Mouse (Mus musculus): Measurements from ENCODE around the gene Runx2. TPM values are rescaled to one million over a fixed set of nuclear protein-coding genes. Genes with fewer than 3 reads are reported as not detected.

The Runx2 gene
- polyA plus RNA-seq, 1 experiment from 2014 or later = 0.35 TPM

GRCm38 (mm10) chr17:44601317-44602021 is 213.1 kb downstream of the Runx2 start:
- WGBS = 66% methylated on average over 11 of the region's 11 CpGs
- H3K9ac ChIP-seq (ENCODE audit: low read length) = no peak overlapping the region
- H3K4me2 ChIP-seq (ENCODE audit: low read length) = no peak overlapping the region
- H3K9me3 ChIP-seq (ENCODE audit: control insufficient read depth, low read length) = no peaks in the 10 kb centered on the region
- no peak overlapping the region for H3K27ac ChIP-seq (replicated peaks in 1 of 2; ENCODE audit: control insufficient read depth in 1 of 2, insufficient read depth in 1 of 2, low read depth in 2 of 2, low read length in 2 of 2)
- no peak overlapping the region for H3K4me3 ChIP-seq (ENCODE audit: control insufficient read depth in 1 of 2, insufficient read depth in 1 of 2, low read depth in 1 of 2, low read length in 2 of 2)
- no peaks in the 10 kb centered on the region for H3K4me1 ChIP-seq (ENCODE audit: control insufficient read depth in 2 of 2, insufficient read depth in 2 of 2, low read length in 2 of 2)
- peaks cover 8% of the 10 kb centered on the region; the same call in 1 of the 2 replicates for H3K27me3 ChIP-seq (ENCODE audit: control insufficient read depth, insufficient read depth, low read length)
- H3K36me3 ChIP-seq (ENCODE audit: control insufficient read depth, insufficient read depth, low read length) = no peaks in the 10 kb centered on the region
- ATAC-seq (ENCODE audit: insufficient number of reproducible peaks, insufficient read depth, low FRiP score, low read depth) = no peak

DNA sequence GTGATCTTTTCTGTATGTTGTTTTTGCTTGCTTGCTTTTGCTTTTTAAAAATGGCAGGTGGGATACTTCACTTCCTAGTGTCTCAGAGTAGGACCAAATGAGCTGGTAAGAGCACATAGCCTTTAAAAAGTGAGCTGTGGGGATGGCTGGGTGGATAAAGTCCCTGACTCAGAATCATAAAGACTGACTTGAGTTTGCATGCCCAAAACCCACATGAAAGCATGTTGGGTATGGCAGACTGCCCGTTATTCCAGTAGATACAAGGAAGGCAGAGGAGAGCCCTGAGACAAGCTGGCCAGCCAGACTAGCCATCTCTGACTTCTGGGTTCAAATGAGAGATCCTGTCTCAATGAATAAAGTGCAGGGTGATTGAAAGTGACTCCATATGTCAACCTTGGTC is 214.7 kb downstream of the Runx2 start:
- Histone ChIP-seq H3K36me3 (ENCODE audit: control insufficient read depth, insufficient read depth, low read length) (no peaks in the 10 kb centered on the region), H3K4me3 (ENCODE audit: control insufficient read depth in 1 of 2, insufficient read depth in 1 of 2, low read depth in 1 of 2, low read length in 2 of 2) (no peak overlapping the region), H3K4me2 (ENCODE audit: low read length) (no peak overlapping the region), H3K9ac (ENCODE audit: low read length) (no peak overlapping the region), H3K27ac (replicated peaks in 1 of 2; ENCODE audit: control insufficient read depth in 1 of 2, insufficient read depth in 1 of 2, low read depth in 2 of 2, low read length in 2 of 2) (no peak overlapping the region), H3K4me1 (ENCODE audit: control insufficient read depth in 2 of 2, insufficient read depth in 2 of 2, low read length in 2 of 2) (no peaks in the 10 kb centered on the region), H3K9me3 (ENCODE audit: control insufficient read depth, low read length) (no peaks in the 10 kb centered on the region), H3K27me3 (ENCODE audit: control insufficient read depth, insufficient read depth, low read length) (peaks cover 8% of the 10 kb centered on the region; the same call in 1 of the 2 replicates)
- WGBS = 74% methylated on average over 1 of the region's 1 CpGs
- no peak for ATAC-seq (ENCODE audit: insufficient number of reproducible peaks, insufficient read depth, low FRiP score, low read depth)

DNA sequence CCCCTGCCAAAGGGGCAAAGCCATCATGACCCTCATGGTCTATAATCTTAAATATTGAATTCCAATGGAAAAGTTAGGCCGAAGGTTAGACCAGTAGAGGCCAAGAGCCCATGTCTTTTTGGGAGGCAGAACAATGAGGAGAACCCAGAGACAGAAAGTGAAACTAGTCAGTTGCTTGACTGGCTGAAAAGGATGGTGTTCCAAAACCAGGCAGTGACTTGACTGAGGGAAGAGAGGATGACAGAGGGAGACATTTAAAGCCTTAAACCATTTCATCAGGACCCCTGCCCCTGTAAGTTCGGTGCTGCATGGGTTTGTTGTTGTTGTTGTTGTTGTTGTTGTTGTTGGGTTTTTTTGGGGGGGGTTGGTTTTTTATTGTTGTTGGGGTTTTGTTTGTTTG is 215.5 kb downstream of the Runx2 start:
- Histone ChIP-seq H3K27ac (replicated peaks in 1 of 2; ENCODE audit: control insufficient read depth in 1 of 2, insufficient read depth in 1 of 2, low read depth in 2 of 2, low read length in 2 of 2) (no peak overlapping the region), H3K9me3 (ENCODE audit: control insufficient read depth, low read length) (no peaks in the 10 kb centered on the region), H3K27me3 (ENCODE audit: control insufficient read depth, insufficient read depth, low read length) (peaks cover 8% of the 10 kb centered on the region; the same call in 1 of the 2 replicates), H3K4me3 (ENCODE audit: control insufficient read depth in 1 of 2, insufficient read depth in 1 of 2, low read depth in 1 of 2, low read length in 2 of 2) (no peak overlapping the region), H3K4me2 (ENCODE audit: low read length) (no peak overlapping the region), H3K9ac (ENCODE audit: low read length) (no peak overlapping the region), H3K36me3 (ENCODE audit: control insufficient read depth, insufficient read depth, low read length) (no peaks in the 10 kb centered on the region), H3K4me1 (ENCODE audit: control insufficient read depth in 2 of 2, insufficient read depth in 2 of 2, low read length in 2 of 2) (no peaks in the 10 kb centered on the region)
- no peak for ATAC-seq (ENCODE audit: insufficient number of reproducible peaks, insufficient read depth, low FRiP score, low read depth)
- WGBS = 75% methylated on average over 2 of the region's 2 CpGs

DNA sequence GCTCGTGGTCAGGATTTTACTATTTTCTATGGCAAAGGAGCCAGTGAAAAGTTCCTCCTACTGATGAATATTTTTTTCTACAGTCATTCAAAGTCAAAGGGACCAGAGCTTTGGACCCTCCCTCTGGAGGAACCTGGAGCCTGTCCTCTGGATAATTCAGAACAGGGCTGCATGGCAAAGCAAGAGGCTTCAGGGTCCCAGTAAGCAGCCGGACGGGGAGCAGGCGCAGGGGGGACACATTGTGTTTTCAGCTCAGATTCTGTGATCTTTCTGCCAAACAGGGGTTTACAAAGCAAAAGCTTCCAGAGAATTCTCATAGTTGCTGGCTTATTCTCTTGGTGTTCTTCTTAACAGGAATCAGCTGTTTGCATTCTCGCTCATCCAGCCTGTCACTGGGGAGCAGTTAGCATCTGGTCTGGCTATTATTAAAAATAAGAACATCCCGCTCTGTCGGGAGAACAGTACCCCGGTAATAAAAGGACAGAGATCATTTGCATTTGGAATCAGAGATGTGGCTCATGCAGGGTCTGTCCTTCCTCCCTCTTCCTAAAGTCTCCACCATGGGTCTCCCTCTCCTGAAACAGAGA is 216.6 kb downstream of the Runx2 start:
- Histone ChIP-seq H3K4me2 (ENCODE audit: low read length) (no peak overlapping the region), H3K27ac (replicated peaks in 1 of 2; ENCODE audit: control insufficient read depth in 1 of 2, insufficient read depth in 1 of 2, low read depth in 2 of 2, low read length in 2 of 2) (no peak overlapping the region), H3K9me3 (ENCODE audit: control insufficient read depth, low read length) (no peaks in the 10 kb centered on the region), H3K27me3 (ENCODE audit: control insufficient read depth, insufficient read depth, low read length) (peaks cover 8% of the 10 kb centered on the region; the same call in 1 of the 2 replicates), H3K36me3 (ENCODE audit: control insufficient read depth, insufficient read depth, low read length) (no peaks in the 10 kb centered on the region), H3K9ac (ENCODE audit: low read length) (no peak overlapping the region), H3K4me1 (ENCODE audit: control insufficient read depth in 2 of 2, insufficient read depth in 2 of 2, low read length in 2 of 2) (no peaks in the 10 kb centered on the region), H3K4me3 (ENCODE audit: control insufficient read depth in 1 of 2, insufficient read depth in 1 of 2, low read depth in 1 of 2, low read length in 2 of 2) (no peak overlapping the region)
- 67% methylated on average over 8 of the region's 8 CpGs for WGBS
- no peak for ATAC-seq (ENCODE audit: insufficient number of reproducible peaks, insufficient read depth, low FRiP score, low read depth)

DNA sequence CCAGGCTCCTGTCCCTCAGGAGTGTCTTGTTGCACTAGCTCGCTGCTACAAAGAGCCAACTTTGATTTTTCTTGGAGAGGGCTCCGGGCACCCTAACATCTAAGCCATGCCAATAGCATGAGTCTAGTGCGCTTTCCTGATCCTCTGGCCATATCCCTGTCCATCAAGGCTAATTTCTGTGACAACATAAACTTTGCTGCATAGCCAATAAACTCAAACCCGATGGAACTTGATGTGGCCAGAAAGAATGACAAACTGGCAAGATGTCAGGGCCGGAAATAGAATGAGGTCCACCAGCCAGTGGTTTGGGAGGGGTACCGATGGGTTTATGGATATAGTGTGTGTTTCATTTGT is 221.9 kb downstream of the Runx2 start:
- no peak overlapping the region for H3K4me3 ChIP-seq (ENCODE audit: control insufficient read depth in 1 of 2, insufficient read depth in 1 of 2, low read depth in 1 of 2, low read length in 2 of 2)
- no peak for ATAC-seq (ENCODE audit: insufficient number of reproducible peaks, insufficient read depth, low FRiP score, low read depth)
- H3K27me3 ChIP-seq (ENCODE audit: control insufficient read depth, insufficient read depth, low read length) = peaks cover 6% of the 10 kb centered on the region; the same call in 1 of the 2 replicates

GRCm38 (mm10) chr17:44592067-44592736 is 222.4 kb downstream of the Runx2 start:
- WGBS = 78% methylated on average over 16 of the region's 16 CpGs
- Histone ChIP-seq H3K9me3 (ENCODE audit: control insufficient read depth, low read length) (no peaks in the 10 kb centered on the region), H3K4me3 (ENCODE audit: control insufficient read depth in 1 of 2, insufficient read depth in 1 of 2, low read depth in 1 of 2, low read length in 2 of 2) (no peak overlapping the region), H3K4me2 (ENCODE audit: low read length) (no peak overlapping the region), H3K9ac (ENCODE audit: low read length) (no peak overlapping the region), H3K4me1 (ENCODE audit: control insufficient read depth in 2 of 2, insufficient read depth in 2 of 2, low read length in 2 of 2) (no peaks in the 10 kb centered on the region), H3K36me3 (ENCODE audit: control insufficient read depth, insufficient read depth, low read length) (no peaks in the 10 kb centered on the region), H3K27me3 (ENCODE audit: control insufficient read depth, insufficient read depth, low read length) (peaks cover under 1% of the 10 kb centered on the region; the same call in 1 of the 2 replicates), H3K27ac (replicated peaks in 1 of 2; ENCODE audit: control insufficient read depth in 1 of 2, insufficient read depth in 1 of 2, low read depth in 2 of 2, low read length in 2 of 2) (no peak overlapping the region)
- no peak for ATAC-seq (ENCODE audit: insufficient number of reproducible peaks, insufficient read depth, low FRiP score, low read depth)

More for the DNA sequence above, 221.9 kb downstream of the Runx2 start:
- 87% methylated on average over 6 of the region's 6 CpGs for WGBS
- Histone ChIP-seq H3K9ac (ENCODE audit: low read length) (no peak overlapping the region), H3K36me3 (ENCODE audit: control insufficient read depth, insufficient read depth, low read length) (no peaks in the 10 kb centered on the region), H3K9me3 (ENCODE audit: control insufficient read depth, low read length) (no peaks in the 10 kb centered on the region), H3K27ac (replicated peaks in 1 of 2; ENCODE audit: control insufficient read depth in 1 of 2, insufficient read depth in 1 of 2, low read depth in 2 of 2, low read length in 2 of 2) (no peak overlapping the region), H3K4me1 (ENCODE audit: control insufficient read depth in 2 of 2, insufficient read depth in 2 of 2, low read length in 2 of 2) (no peaks in the 10 kb centered on the region), H3K4me2 (ENCODE audit: low read length) (no peak overlapping the region)

DNA sequence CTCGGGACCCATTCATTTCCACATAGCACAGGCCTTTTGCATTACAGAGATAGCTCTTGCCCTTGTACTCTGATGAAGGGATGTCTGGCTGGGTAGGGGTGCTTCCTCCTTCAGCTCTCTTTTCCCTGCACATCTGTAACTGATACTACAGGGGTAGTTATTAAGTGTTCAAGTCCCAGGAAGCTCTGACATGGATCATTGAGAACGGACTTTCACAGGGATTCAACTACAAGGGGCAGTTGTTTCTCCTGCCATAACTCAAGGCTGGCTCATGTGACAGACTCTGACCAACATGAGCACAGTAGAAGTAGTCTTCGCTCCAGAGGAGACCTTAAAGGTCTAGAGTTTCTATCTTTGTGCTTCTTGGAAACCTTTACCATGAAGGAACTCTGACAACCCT is 226.1 kb downstream of the Runx2 start:
- H3K9me3 ChIP-seq (ENCODE audit: control insufficient read depth, low read length) = no peaks in the 10 kb centered on the region
- no peaks in the 10 kb centered on the region for H3K4me1 ChIP-seq (ENCODE audit: control insufficient read depth in 2 of 2, insufficient read depth in 2 of 2, low read length in 2 of 2)
- no peak overlapping the region for H3K27ac ChIP-seq (replicated peaks in 1 of 2; ENCODE audit: control insufficient read depth in 1 of 2, insufficient read depth in 1 of 2, low read depth in 2 of 2, low read length in 2 of 2)
- no peak overlapping the region for H3K9ac ChIP-seq (ENCODE audit: low read length)
- no peaks in the 10 kb centered on the region for H3K27me3 ChIP-seq (ENCODE audit: control insufficient read depth, insufficient read depth, low read length)
- no peaks in the 10 kb centered on the region for H3K36me3 ChIP-seq (ENCODE audit: control insufficient read depth, insufficient read depth, low read length)
- H3K4me2 ChIP-seq (ENCODE audit: low read length) = no peak overlapping the region
- no peak for ATAC-seq (ENCODE audit: insufficient number of reproducible peaks, insufficient read depth, low FRiP score, low read depth)
- 64% methylated on average over 3 of the region's 3 CpGs for WGBS
- no peak overlapping the region for H3K4me3 ChIP-seq (ENCODE audit: control insufficient read depth in 1 of 2, insufficient read depth in 1 of 2, low read depth in 1 of 2, low read length in 2 of 2)

Measured in heart, embryonic 14.5 days (tissue).